Mouse (Mus musculus): ENCODE results near the gene Bcas3. TPM values are rescaled to one million over a fixed set of nuclear protein-coding genes. Genes with fewer than 3 reads are reported as not detected.

Gene Bcas3
- total RNA-seq (2021), result 10 to 100 TPM; 36.4 to 52.8 TPM
- long read RNA-seq, experiment 1, partial matches to known transcripts, result 5 of 9 reads
- long read RNA-seq, experiment 1, other reads (novel, unspliced or antisense), result 4 of 9 reads
- long read RNA-seq, experiment 2, result 0 reads

GRCm38 (mm10) chr11:85352539-85353380, at the start of gene Bcas3:
Bcas3 (plus strand) TSS chr11:85353167.
- peak; percentile 99 for DNase-seq

- DNase-seq, result no peak
These were observed 46.2 kb upstream of the Bcas3 start for GRCm38 (mm10) chr11:85306577-85307260.

- no peak for DNase-seq
These were observed 44.2 kb upstream of the Bcas3 start for GRCm38 (mm10) chr11:85308799-85309198.

GRCm38 (mm10) chr11:85310407-85310712, 42.6 kb upstream of the Bcas3 start:
- DNase-seq, result no peak

GRCm38 (mm10) chr11:85310713-85311574, 42.0 kb upstream of the Bcas3 start, which contains the start of gene Ppm1d:
Ppm1d (plus strand) TSS chr11:85311244.
- DNase-seq, result peak; percentile 97 to 99

GRCm38 (mm10) chr11:85311645-85312490, 41.1 kb upstream of the Bcas3 start:
- peak; percentile 53 to 65 for DNase-seq

- peak; percentile 54 to 68 for DNase-seq
These were observed 40.1 kb upstream of the Bcas3 start for GRCm38 (mm10) chr11:85312818-85313217.

GRCm38 (mm10) chr11:85313361-85313760, 39.6 kb upstream of the Bcas3 start:
- no peak for DNase-seq

GRCm38 (mm10) chr11:85323567-85324330, 29.2 kb upstream of the Bcas3 start:
- DNase-seq, result no peak

- no peak for DNase-seq
These were observed 24.2 kb upstream of the Bcas3 start for GRCm38 (mm10) chr11:85328717-85329116.

GRCm38 (mm10) chr11:85329167-85329894, 23.6 kb upstream of the Bcas3 start:
- no peak for DNase-seq

- peak; percentile 69 to 78 for DNase-seq
These were observed 18.2 kb upstream of the Bcas3 start for GRCm38 (mm10) chr11:85334778-85335177.

- no peak for DNase-seq
These were observed 13.7 kb upstream of the Bcas3 start for GRCm38 (mm10) chr11:85339173-85339831.

- no peak for DNase-seq
These were observed 12.8 kb upstream of the Bcas3 start for GRCm38 (mm10) chr11:85340070-85340616.

- no peak for DNase-seq
These were observed 852 bp downstream of the Bcas3 start for GRCm38 (mm10) chr11:85353819-85354218.

- no peak for DNase-seq
These were observed 6.7 kb downstream of the Bcas3 start for GRCm38 (mm10) chr11:85359641-85360040.

GRCm38 (mm10) chr11:85361621-85362020, 8.7 kb downstream of the Bcas3 start:
- no peak for DNase-seq

GRCm38 (mm10) chr11:85366168-85366567, 13.2 kb downstream of the Bcas3 start:
- DNase-seq, result no peak

- DNase-seq, result peak; percentile 62 to 63
These were observed 14.9 kb downstream of the Bcas3 start for GRCm38 (mm10) chr11:85367823-85368222.
